Mouse (Mus musculus) bone marrow macrophage, adult 2 months (primary cell): ENCODE measurements around the gene Mrpl34.

Experiments
- CTCF ChIP-seq: IDR thresholded peaks from 2 replicates; pipeline ENCODE4 v1.5.1; 2012; ENCODE audit warnings: low read depth, mild to moderate bottlenecking, low read length, moderate library complexity
- POLR2A ChIP-seq: IDR thresholded peaks from 2 replicates; pipeline ENCODE4 v1.6.1; 2012; ENCODE audit warnings: mild to moderate bottlenecking, low read depth, low read length, borderline replicate concordance

GRCm38 (mm10) chr8:71469411-71469810 is 4.7 kb downstream of the Mrpl34 start:
- TF ChIP-seq CTCF (no peak), POLR2A (no peak)
